Mouse (Mus musculus): ENCODE measurements around the gene Cabp1.

DNA sequence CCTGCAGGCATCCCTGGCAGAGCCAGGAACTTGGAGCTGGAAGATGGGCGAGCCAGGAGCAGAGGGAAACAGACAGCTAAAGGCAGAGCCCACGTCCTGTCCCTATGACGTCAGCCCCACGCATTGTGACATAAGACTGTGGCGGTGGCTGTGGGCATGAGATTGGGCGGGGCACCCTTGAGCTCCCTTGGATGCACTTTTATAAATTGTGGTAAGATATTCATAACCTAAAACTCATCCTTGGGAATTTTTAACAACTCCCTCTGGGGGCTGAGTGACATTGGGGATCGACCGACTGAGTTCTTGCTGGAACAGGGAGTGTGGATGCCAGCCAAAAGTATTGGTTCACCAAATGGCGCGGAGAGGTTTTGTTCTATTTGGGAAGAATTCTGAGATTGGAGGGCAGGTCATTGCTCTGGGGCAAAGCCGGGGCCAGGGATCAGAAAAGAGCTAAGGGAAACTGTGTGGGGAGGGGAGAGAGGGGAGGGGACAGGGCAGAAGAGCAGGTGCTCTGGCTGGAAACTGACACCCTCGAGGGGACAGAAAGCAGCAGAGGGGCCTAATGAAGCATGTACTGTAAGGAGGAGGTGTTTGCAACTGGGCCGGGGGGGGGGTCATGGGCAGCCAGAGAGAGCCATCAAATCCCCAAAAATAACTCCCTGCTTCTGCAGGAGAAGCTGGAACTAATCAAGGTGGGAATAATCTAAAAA lies 26.9 kb upstream of the Cabp1 start:
- TF ChIP-seq CTCF (IDR thresholded peaks at IDR 0.05; ENCODE audit: extremely low read depth, insufficient read length, insufficient replicate concordance, low read depth, low read length), result no peak
- no peak for TF ChIP-seq POLR2A (IDR thresholded peaks at IDR 0.05; ENCODE audit: low read depth, low read length)

Measured in small intestine, adult 2 months (tissue).